Mouse (Mus musculus) cerebellum, postnatal 25 days (tissue): Measurements from ENCODE around the gene Rnft1.

Source experiments
- DNase-seq, 2 experiments: peaks; one replicate each; pipeline ENCODE4 v3.0.0; 2021; ENCODE audit warnings: mixed read lengths in 2 of 2

Gene Rnft1

DNA sequence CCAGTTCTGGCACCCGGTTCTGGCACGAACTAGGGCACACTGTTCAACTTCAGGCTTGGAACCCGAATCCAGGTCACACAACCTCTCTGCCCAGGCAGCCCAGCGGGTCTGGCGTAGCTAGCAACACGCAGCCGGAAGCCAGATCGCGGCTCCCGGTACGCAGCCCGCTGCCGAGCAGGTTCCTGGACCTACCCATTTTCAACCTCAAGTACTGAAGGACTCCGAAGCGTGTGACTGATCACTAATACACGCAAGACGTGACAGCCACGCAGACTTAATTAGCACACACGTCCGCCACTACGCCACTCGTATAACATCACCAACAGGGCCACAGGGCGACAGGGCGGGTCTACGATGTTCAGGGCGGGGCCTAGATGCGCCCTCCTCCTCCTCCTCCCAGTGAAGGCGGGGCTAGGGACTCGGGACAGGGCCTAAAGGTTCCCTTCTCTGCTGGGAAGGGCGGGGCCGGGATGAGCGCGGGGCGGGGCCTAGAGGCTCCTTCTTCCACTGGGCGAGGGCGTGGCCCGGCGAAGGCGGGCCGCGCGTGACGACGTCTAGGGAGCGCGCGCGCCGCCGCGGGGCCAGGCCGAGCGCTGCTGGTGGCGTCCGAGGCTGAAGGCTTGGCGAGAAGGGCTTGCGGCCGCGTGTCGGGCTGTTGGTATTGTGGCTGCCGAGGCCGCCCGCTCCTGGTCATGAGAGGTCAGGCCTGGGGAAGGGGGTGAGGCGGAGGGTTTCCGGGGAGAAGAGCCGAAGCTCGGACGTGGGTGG lies at the start of gene Rnft1:
Gene Rnft1 (plus strand): TSS at position 557 of the 768 bp plus-strand sequence.
- DNase-seq, result peak; percentile 99 to 100

DNA sequence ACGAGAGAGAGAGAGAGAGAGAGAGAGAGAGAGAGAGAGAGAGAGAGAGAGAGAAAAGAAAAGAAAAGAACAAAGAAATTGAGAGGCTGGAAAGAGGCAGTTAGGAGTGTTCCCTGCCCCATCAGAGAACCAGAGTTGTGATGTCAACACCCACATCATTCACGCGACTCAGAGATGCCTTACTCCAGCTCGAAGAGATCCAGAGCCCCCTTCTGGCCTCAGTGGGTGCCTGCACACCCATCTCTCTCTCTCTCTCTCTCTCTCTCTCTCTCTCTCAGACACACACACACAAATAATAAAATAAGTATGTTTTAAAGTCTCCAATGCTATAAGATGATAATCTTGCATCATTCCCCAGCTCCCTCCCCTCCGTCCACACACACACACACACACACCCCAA lies 47.6 kb upstream of the Rnft1 start:
- DNase-seq, result peak in 1 of 2 experiments; percentile 38

DNA sequence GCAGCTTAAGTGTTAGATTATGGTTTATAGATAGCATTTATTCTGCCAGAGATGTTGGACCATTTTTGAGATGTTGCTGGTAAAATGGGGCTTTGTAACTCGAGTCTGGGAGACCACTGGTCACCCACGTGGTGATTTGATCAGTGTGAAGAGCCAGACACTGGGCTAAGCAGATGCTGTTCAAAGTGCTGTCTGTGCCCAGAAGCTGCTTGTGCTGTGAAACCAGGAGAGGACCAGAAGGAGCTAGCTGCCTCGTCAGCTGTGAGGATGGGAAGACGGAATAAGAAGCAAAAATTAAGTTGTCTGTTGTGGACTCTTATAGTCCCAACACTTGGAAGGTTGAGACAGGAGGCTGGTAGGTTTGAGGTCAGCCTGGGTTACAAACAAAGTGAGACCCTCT lies 46.2 kb upstream of the Rnft1 start:
- no peak for DNase-seq

DNA sequence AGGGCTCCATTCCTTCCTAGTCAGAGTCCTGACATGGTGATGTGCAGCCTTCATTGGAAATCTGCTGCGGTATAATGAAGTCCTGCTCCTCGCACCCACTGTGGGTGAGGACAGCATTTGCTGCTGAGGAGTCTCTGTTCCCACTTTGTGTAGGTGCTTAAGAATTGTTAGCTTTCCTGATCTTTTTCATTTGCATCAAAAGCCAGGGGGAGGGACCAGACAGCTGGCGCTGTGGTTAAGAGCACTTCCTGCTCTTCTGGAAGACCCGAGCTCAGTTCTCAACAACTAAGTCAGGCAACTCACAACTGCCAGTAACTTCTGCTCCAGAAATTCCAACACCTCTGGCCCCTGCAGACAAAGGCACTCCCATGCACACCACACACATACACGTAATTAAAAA lies 43.7 kb upstream of the Rnft1 start:
- DNase-seq, result no peak

DNA sequence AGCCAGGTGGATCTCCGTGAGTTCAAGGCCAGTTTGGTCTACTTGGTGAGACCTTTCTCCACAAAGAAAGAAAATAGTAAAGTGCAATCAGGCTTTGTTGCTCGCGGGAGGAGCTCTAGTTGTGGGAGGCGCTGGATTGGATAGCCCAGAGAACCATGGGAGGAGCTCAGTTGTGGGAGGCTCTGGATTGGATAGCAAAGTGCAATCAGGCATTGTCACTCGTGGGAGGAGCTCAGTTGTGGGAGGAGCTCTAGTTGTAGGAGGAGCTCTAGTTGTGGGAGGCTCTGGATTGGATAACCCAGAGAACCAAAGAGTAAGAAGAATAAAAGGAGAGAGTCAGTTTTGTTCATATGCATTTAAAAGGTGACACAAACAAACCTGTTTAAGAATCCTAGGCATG lies 30.5 kb upstream of the Rnft1 start:
- DNase-seq, result no peak

DNA sequence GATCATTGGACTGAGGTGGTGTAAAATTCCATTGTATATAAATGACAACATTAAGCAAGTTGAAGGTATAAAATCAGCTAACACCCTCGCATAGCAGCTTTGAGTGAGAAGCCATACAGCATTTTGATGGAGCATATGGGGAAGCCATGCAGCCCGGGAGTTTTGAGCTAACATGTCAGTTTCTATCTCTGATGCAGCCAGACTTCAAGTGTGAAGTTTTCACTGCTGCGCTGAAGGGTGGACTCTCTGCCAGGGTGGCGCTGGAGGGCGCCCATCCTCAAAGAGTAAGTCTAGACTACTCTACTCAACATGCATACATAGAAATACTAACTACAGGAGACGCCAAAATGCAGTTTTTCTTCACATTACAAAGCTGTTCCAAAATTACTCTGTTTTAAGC lies 26.9 kb upstream of the Rnft1 start:
- DNase-seq, result no peak

DNA sequence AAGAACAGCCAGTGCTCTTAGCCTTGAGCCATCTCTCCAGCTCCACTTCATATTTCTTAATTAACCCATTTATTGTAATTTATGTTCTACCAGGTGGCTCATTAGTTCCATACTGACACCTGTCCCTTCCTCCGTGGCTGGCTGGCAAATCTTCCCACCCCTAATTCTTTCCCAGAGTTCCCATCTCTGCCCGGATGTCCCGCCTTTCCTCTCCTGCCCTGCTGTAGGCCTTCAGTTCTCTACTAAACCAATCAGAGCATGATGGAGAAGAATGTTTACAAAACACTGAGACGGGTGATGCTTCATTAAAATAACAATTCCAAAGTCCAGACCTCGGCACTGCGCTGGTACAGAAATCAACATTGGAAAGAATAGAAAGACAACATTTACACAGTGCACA lies 25.6 kb upstream of the Rnft1 start:
- no peak for DNase-seq

DNA sequence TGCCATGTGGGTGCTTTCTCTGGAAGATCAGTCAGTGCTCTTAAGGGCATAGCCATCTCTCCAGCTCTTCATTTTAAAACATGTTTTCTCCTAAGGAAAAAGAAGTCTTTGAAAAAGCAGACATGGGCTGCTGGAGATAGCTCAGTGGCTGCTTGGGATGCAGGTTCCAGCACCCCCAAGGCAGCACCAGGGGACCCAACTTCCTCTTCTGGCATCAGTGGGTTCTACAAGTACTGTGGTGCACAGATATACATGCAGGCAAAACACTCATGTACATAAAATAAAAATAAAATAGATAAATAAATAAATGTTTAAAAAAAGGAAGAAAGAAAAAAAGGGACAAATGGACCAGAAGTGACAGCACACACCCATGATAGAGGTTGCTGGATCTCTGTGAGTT lies 21.9 kb upstream of the Rnft1 start:
- no peak for DNase-seq

DNA sequence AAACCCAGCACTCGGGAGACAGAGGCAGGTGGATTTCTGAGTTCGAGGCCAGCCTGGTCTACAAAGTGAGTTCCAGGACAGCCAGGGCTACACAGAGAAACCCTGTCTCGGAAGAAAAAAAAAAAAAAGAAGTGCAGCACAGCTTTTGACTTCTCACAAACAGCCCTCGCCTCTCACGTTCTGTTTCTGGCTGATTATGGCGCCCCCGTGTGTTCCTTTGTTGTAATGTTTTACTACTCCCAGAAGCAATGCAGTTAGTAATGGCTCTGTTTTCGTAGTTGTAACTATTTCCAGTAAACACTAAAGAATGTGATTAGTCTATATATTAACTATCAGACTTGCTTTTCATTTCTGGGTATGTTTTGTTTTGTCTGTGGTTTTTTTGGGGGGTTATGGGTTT lies 20.2 kb upstream of the Rnft1 start:
- DNase-seq, result peak; percentile 57 to 81

DNA sequence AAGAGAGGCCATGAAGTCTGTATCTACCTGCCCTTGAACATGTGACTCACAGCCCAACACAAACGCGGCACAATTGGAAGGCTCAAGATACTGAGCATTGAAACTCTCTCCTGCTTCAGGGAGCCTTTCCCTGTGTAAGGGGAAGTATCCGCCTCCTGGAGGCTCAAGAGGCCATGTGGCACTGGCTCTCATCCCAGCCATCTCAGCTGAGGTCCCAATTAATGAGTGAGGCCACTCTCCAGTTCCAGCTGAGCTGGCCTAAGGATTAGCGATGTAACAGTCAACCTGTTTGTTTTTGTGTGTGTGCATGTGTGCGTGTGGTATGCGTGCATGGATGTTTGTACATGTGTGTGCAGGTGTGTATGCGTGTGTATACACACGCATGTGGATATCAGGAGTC lies 16.1 kb upstream of the Rnft1 start:
- DNase-seq, result peak; percentile 70 to 80

DNA sequence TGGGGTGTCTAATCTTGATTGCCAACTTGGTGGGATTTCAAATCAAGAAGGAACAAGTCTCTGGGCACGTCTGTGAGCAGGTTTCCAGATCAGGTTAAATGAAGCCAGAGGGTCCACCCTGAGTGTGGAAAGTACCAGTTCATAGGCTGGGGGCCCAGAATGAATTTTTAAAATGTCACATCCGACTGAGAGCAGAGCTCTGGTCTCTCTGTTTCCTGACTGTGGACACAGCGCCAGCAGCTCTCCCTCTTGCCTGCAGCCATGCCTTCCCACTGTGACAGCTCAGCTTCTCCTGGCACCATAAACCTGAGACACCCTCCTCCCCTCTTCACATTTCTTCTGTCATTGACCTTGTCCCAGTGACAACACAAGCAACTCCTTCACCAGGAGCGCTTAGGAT lies 15.5 kb upstream of the Rnft1 start:
- DNase-seq, result peak; percentile 53 to 67

DNA sequence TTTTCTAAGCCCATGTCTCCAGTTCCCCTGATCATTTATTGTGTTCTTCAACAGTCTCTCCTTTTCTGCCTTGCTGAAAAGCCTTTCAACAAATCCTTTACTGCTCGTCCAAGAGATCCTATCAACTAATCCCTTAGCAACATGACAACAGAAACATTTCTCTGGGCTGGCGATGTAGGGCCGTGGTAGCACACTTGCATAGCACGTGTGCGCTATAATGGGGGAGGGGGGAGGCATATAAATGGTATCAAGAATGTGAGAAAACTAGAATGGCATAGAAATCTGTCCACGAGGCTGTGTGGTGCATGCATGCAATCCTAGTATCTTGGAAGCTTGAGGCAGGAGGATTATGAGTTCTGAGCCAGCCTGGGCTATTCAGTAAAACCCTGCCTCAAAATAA lies 12.7 kb upstream of the Rnft1 start:
- no peak for DNase-seq

DNA sequence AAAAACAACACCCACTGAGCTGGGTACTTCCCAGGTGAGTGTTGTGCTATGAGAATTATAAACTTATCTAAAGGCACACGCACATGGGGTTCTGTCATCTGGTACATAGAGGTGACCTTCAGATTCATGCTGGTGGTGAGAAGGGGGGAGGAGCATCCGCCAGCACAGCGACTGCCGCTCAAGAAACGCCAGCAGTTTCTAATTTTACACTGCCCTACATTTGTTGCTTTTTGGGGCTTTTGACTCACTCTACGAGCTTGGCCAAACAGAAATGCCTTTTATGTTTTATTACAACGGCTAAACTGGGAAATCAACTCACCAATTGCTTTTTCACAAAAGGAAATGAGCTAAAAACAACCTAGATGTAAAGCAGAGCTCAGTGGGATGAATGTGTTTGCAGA lies 11.7 kb upstream of the Rnft1 start:
- peak; percentile 58 to 70 for DNase-seq

DNA sequence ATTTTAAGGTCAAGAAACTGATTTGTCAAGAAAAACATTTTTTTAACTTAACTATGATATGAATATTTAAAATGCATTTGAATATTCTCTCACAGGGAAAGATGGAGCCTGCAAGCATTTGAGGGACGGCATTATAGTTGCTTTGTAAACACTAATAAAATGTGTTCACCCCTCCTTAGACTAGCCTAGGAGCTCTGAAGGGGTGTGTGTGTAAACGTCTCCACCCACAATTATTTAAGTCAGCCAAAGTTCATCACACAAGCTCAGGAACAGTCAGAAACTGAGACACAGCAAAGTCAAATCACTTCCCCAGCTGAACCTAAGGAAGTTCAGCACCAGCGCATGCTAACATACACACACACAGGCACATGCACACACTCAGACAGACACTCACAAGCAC lies 10.9 kb upstream of the Rnft1 start:
- DNase-seq, result no peak

DNA sequence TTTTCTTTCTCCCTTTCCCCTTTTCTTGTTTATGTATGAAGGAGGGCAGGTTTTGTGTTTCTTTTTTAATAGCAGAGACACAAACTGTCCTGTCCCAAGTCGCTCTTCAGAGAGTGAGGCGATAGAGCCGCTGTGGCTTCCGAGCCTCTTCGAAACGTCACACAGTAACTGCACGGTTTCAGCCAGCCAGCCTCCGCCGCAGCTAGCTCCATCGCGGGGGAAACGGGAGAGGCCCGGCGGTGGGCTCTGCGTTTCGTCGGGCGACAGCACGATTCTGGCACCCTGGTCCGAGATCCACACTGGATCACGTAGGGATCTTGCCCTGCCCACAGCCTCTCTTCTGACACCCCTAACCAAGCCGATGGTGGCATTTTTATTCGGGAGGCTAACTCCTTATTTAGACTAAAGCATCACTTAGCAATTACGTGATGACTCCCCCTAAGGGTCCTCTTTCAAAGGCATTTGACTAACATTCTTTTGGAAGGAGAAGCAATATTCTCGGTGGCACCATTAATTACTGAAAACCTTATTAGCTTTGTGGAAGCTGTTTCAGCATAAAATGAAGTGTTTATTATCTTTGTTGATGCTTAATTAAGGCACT lies 553 bp downstream of the Rnft1 start:
- DNase-seq, result peak; percentile 69 to 72

DNA sequence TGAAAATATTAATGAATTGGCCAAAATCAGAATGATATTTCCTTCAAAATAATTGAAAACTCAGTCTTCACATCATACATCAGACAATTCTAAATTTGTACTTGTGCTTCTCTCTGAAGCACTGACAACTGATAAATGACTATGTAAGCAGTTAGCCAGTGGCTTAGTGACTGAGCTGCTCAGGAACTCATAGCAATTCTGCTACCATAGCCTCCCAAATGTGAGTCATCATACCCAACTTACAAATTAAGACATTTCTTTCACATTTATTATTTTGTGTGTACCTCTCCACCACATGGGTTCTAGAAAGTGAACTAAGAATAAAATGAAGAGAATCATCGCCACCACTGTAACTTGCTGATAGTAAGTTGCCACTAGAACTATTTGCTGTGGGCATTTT lies 6.3 kb downstream of the Rnft1 start:
- DNase-seq, result no peak

DNA sequence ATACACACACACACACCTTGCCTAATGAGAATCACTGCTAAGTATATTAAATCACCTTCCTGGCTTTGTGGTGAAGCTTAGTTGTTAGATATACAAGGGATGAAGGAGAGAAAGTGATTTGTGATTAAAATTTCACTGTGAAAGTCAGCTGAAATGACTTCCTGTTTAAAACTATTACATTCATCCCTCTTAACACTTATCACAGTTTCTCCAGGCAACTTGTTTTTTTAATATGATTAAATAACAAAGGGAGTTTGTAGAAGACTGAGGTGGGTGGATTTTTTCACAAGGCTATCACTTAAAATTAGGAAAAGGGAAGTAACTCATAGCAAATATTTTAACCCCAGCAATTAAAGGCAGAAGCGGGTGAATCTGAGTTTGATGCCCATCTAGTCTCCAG lies 12.9 kb downstream of the Rnft1 start:
- DNase-seq, result no peak

DNA sequence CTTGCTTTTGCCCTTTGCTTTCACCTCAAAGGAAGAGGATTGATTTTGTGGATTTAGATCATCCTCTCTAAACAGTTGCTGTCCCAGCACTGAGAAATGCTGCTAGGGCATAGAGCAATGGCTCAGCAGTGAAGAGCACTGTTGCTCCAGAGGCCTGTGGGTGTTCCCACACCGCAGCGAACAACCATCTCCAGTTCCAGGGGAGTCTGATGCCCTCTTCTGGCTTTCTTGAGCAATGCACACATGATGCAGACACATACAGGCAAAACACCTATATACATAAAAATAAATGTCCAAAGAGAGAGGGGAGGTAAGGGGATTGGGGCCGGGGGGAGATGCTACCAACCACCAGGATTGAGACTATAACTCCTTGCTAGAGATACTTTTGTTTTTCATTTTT lies 13.5 kb downstream of the Rnft1 start:
- DNase-seq, result no peak

DNA sequence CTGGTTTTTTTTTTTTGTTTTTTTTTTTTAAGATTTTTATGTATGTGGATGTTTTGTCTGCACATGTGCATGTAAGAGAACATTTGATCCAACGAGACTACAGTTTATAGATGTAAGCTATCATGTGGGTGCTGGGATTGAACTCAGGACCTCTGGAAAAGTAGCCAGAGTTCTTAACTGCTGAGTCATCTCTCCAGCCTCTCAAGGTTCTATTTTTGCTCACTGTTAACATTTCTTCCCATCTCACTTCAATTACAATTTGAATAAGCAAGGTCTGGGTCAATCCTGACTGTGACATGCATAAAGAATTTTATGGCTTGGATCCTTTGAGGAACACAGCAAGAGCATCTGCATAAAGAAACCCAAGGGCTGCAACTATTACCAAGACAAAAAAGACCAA lies 16.3 kb downstream of the Rnft1 start:
- DNase-seq, result no peak

DNA sequence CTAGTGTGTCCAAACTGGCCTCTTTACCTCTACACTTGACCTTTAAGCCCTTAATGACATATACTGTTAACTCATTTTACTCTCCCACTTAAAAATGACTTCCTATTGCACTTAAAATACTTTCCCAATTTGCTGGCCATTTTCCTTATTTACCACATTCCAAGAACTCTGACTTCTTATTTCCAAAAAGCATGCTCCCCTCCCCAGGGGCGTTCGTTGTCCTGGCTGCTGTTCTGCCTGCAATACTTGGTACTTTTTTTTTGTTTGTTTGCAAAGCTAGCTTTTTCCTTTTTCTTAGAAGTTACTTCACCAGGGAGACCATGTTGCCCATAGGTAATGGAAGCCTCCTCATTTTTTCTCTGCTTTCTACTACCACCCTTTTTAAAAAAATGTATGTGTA lies 18.7 kb downstream of the Rnft1 start:
- DNase-seq, result no peak

DNA sequence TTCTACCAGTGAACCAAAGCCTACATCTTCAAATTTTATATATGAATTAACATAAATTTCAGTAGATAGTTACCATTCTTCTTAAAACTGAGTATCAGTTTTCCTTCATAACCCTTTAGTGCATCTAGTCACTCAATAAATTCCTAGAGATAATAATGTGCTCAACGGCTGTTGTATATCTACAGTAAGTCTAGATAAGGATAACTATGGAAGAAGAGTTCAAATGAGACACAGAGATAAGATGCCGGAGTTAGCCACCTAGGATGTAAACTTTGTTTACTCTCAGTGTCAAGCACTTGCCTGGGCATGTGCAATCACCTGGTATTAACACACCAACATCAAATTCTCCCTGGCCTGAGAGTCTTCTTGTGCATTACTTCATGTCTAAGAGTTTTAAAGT lies 22.9 kb downstream of the Rnft1 start:
- no peak for DNase-seq

DNA sequence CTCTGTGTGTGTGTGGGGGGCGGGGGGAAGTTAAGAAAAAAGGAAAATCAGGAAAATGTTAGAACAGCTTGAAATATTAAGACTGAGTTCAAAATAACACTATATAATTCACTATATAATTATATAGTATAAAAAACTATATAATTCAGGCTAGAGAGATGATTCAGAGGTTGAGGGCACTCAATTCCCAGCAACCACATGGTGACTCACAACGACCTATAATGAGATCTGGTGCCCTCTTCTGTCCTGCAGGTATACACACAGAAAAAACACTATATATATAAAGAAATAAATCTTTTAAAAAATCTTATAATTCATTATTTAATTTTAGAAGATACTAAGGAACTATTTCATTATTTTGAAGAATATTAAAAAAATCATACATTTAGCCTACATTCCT lies 23.5 kb downstream of the Rnft1 start:
- no peak for DNase-seq

DNA sequence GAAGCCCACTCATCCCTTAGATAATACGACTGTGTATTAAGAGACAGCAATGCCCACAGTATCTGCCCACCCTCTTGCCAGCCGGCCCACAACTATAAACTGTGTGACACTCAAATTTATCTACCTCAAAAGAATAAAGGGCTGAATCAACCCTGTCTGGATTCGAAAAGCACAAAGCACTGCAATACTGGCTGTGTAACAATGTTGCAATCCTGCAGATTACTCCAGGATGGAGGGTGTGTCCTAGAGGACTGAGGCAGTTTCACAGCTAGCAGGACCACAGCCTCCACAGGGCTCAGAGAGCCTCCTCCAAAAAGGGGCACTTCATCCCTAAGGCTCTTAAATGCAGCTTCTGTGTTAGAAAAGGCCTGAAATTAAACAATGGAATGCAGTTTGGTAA lies 32.2 kb downstream of the Rnft1 start:
- no peak for DNase-seq

DNA sequence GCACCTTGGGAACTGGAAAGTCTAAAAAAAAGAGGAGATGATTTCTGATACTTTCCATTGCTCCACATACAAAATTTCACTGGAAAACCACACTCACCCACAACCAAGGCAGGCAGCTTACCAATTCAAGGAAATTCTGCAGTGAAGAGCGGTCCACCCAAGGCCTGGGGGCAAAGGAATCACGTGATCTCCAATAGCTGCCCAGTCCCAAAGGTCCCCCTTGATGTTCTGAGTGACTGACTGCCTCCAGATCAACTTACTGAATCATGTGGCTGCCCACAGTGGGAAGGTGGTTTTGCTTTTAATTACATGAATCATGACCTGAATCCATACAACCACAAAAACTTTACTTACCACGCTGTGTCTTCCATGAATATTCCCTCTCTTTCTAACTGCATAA lies 32.8 kb downstream of the Rnft1 start:
- DNase-seq, result no peak

DNA sequence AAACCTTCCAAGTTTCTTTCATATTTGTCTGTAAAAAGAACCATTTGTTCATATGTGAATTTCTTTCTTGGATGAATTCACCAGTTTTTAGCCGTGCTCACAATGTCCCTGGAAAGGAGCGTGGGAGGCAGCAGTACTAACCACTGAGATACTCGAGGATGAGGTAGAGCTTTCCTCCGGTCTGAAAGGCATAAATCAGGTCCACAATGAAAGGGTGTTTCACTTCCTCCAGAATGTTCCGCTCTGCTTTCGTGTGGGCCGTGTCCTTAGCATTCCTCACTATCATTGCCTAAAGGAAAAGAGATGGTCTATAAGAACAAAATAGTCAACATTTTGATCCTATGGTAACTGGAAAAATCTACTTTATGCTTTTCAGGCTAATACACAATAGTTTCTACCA lies 35.3 kb downstream of the Rnft1 start:
- DNase-seq, result no peak
